Mouse (Mus musculus) myocyte (in vitro differentiated cells): ENCODE results near the gene Olfr1414. TPM values are rescaled to one million over a fixed set of nuclear protein-coding genes. Genes with fewer than 3 reads are reported as not detected.

Source experiments
- H3K27me3 ChIP-seq: one replicate; pipeline ENCODE4 v1.6.1; 2011; ENCODE audit not compliant: control insufficient read depth, insufficient read depth, insufficient read length
- H3K36me3 ChIP-seq: one replicate; pipeline ENCODE4 v1.6.1; 2011; ENCODE audit not compliant: control insufficient read depth, insufficient read depth
- H3K4me2 ChIP-seq: one replicate; pipeline ENCODE4 v1.6.1; 2011; ENCODE audit warnings: low read depth, control low read depth
- H3K4me3 ChIP-seq: one replicate; pipeline ENCODE4 v1.5.1; 2011; ENCODE audit warnings: mild to moderate bottlenecking, control low read depth, moderate library complexity
- H3K79me2 ChIP-seq: one replicate; pipeline ENCODE4 v1.6.1; 2011; ENCODE audit not compliant: control insufficient read depth, insufficient read depth
- H3ac ChIP-seq: one replicate; pipeline ENCODE4 v1.6.1; 2011; ENCODE audit not compliant: control insufficient read depth, insufficient read length
- CEBPB ChIP-seq: IDR thresholded peaks from 2 replicates; pipeline ENCODE4 v1.6.1; 2011; ENCODE audit warnings: mild to moderate bottlenecking, moderate library complexity; ENCODE audit not compliant: poor library complexity, insufficient read depth, severe bottlenecking
- E2F4 ChIP-seq: IDR thresholded peaks from one replicate; pipeline ENCODE4 v1.6.1; 2011; ENCODE audit warnings: mild to moderate bottlenecking, control low read depth, moderate library complexity; ENCODE audit not compliant: insufficient read depth
- MAX ChIP-seq: IDR thresholded peaks from one replicate; pipeline ENCODE4 v1.6.1; 2011; ENCODE audit warnings: low read depth, mild to moderate bottlenecking, control low read depth
- MYOD1 ChIP-seq, 3 experiments: IDR thresholded peaks; one replicate each; pipeline ENCODE4 v1.6.1; 2011; ENCODE audit warnings: control low read depth in 2 of 3, low read depth in 2 of 3, mild to moderate bottlenecking in 2 of 3, moderate library complexity in 1 of 3; ENCODE audit not compliant: insufficient read length in 2 of 3, control insufficient read depth in 1 of 3
- MYOG ChIP-seq, 3 experiments: IDR thresholded peaks; one replicate each; pipeline ENCODE4 v1.6.1; 2011; ENCODE audit warnings: control low read depth in 2 of 3, low read depth in 2 of 3, mild to moderate bottlenecking in 2 of 3; ENCODE audit not compliant: insufficient read length in 2 of 3, control insufficient read depth in 1 of 3, insufficient read depth in 1 of 3
- POLR2A ChIP-seq: IDR thresholded peaks from one replicate; pipeline ENCODE4 v1.6.1; 2011; ENCODE audit warnings: low read depth, mild to moderate bottlenecking, control low read depth, moderate library complexity; ENCODE audit not compliant: insufficient read length
- POLR2AphosphoS2 ChIP-seq: IDR thresholded peaks from one replicate; pipeline ENCODE4 v1.6.1; 2011; ENCODE audit warnings: low read depth, control low read depth; ENCODE audit not compliant: insufficient read length
- REST ChIP-seq: IDR thresholded peaks from one replicate; pipeline ENCODE4 v1.6.1; 2011; ENCODE audit warnings: mild to moderate bottlenecking, control low read depth, moderate library complexity; ENCODE audit not compliant: insufficient read depth, insufficient read length
- SRF ChIP-seq: IDR thresholded peaks from one replicate; pipeline ENCODE4 v1.6.1; 2011; ENCODE audit warnings: low read depth; ENCODE audit not compliant: control insufficient read depth, insufficient read length
- TCF12 ChIP-seq: IDR thresholded peaks from one replicate; pipeline ENCODE4 v1.6.1; 2011; ENCODE audit warnings: mild to moderate bottlenecking, control low read depth; ENCODE audit not compliant: poor library complexity, insufficient read depth, severe bottlenecking
- TCF3 ChIP-seq: IDR thresholded peaks from one replicate; pipeline ENCODE4 v1.6.1; 2011; ENCODE audit warnings: low read depth, control low read depth; ENCODE audit not compliant: insufficient read length
- USF1 ChIP-seq: IDR thresholded peaks from one replicate; pipeline ENCODE4 v1.6.1; 2011; ENCODE audit warnings: low read depth, mild to moderate bottlenecking, control low read depth, moderate library complexity
- polyA plus RNA-seq: library from polyadenylated mRNA; unstranded; fragments of >200 nt; fragmentation: generic; extraction: Trizol; gene quantifications from one replicate; pipeline ENCODE4 v1.2.1, GENCODE M21; 2012; ENCODE audit warnings: missing spikeins

Olfr1414 gene
- polyA plus RNA-seq, 1 experiment, result not detected

DNA sequence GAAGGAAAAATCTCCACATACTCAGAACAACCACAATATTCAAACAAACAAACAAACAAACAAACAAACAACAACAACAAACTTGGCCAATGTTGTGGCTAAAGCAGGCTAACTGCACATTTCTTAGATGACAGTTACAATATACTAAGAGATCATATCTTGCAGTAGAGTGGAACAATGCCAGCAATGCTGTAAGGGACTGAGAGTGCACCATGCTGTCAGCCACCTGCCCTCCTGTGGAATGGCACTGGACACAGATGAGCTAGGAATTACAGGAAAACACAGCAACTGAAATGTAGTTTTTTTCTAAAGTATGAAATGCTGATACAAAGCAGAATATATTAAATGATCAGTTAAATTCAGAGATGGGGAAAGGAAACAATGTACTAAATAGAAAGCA, 60.7 kb downstream of the Olfr1414 start:
- no peak overlapping the region for H3ac ChIP-seq
- no peaks in the 10 kb centered on the region for H3K27me3 ChIP-seq
- no peak overlapping the region for H3K4me2 ChIP-seq
- no peak overlapping the region for H3K4me3 ChIP-seq
- peaks cover 65% of the 10 kb centered on the region for H3K36me3 ChIP-seq
- TF ChIP-seq USF1 (no peak), CEBPB (no peak), SRF (no peak), TCF12 (no peak), MAX (no peak), E2F4 (no peak), POLR2A (no peak), TCF3 (no peak), POLR2AphosphoS2 (no peak), REST (no peak), MYOG (IDR thresholded peaks at IDR 0.05; ENCODE audit: control insufficient read depth in 1 of 3, insufficient read depth in 1 of 3, insufficient read length in 2 of 3, low read depth in 2 of 3) (no peak), MYOD1 (IDR thresholded peaks at IDR 0.05; ENCODE audit: control insufficient read depth in 1 of 3, insufficient read length in 2 of 3, low read depth in 2 of 3) (no peak)
- no peaks in the 10 kb centered on the region for H3K79me2 ChIP-seq

Other genes with a start within 250 kb of the Olfr1414 start
- 162 TPM for gene Ndufa10, start 44.8 kb downstream of the Olfr1414 start, polyA plus RNA-seq
- not detected for gene Olfr1416, start 33.5 kb downstream of the Olfr1414 start, polyA plus RNA-seq
- not detected for gene Olfr1415, start 22.6 kb downstream of the Olfr1414 start, polyA plus RNA-seq
- gene Olfr1413, start 52.7 kb upstream of the Olfr1414 start, polyA plus RNA-seq, result not detected
- not detected for gene Olfr1412, start 67.1 kb upstream of the Olfr1414 start, polyA plus RNA-seq
- not detected for gene Olfr1411, start 75.8 kb upstream of the Olfr1414 start, polyA plus RNA-seq
- not detected for gene Olfr1410, start 87.1 kb upstream of the Olfr1414 start, polyA plus RNA-seq
- not detected for gene Olfr12, start 99.1 kb upstream of the Olfr1414 start, polyA plus RNA-seq
- 507 TPM for gene Cops9, start 123.3 kb upstream of the Olfr1414 start, polyA plus RNA-seq
- gene Otos, start 130.2 kb upstream of the Olfr1414 start, polyA plus RNA-seq, result 1.2 TPM